Mouse (Mus musculus) liver, embryonic 12.5 days (tissue): ENCODE measurements around the gene Mgrn1. TPM values are rescaled to one million over a fixed set of nuclear protein-coding genes. Genes with fewer than 3 reads are reported as not detected.

Experiments
- ATAC-seq: fragments of 200-750 bp; cut with Nextera tagmentation; 2 replicates; pipeline ENCODE4 v1.8.0; 2017; ENCODE audit warnings: moderate number of reproducible peaks, mild to moderate bottlenecking, moderate library complexity
- H3K27ac ChIP-seq: fragments of 300-500 bp; sonication (generic); 2 replicates; pipeline ENCODE4 v1.5.1; 2016; ENCODE audit warnings: mild to moderate bottlenecking
- H3K27me3 ChIP-seq: fragments of 300-500 bp; sonication (generic); replicated peaks from 2 replicates; pipeline ENCODE4 v1.6.1; 2016; ENCODE audit warnings: mild to moderate bottlenecking, moderate library complexity
- H3K36me3 ChIP-seq: fragments of 300-500 bp; sonication (generic); 2 replicates; pipeline ENCODE4 v1.6.1; 2016; ENCODE audit warnings: mild to moderate bottlenecking, moderate library complexity
- H3K4me1 ChIP-seq: fragments of 300-500 bp; sonication (generic); 2 replicates; pipeline ENCODE4 v1.6.1; 2016
- H3K4me2 ChIP-seq: fragments of 300-500 bp; sonication (generic); 2 replicates; pipeline ENCODE4 v1.6.1; 2016; ENCODE audit warnings: mild to moderate bottlenecking, moderate library complexity
- H3K4me3 ChIP-seq: fragments of 300-500 bp; sonication (generic); 2 replicates; pipeline ENCODE4 v1.5.1; 2016; ENCODE audit warnings: mild to moderate bottlenecking, moderate library complexity
- H3K9ac ChIP-seq: fragments of 300-500 bp; sonication (generic); 2 replicates; pipeline ENCODE4 v1.6.1; 2016; ENCODE audit warnings: mild to moderate bottlenecking, moderate library complexity
- H3K9me3 ChIP-seq: fragments of 300-500 bp; sonication (generic); replicated peaks from 2 replicates; pipeline ENCODE4 v1.6.1; 2016; ENCODE audit warnings: mild to moderate bottlenecking, moderate library complexity
- WGBS: fragments of 180-500 bp; shearing (Covaris S2); methylation state at CpG from one replicate; pipeline ENCODE4 v1.1.7; 2016; ENCODE audit not compliant: insufficient replicate concordance; 5-methylcytosine and 5-hydroxymethylcytosine counted together
- polyA plus RNA-seq: library from polyadenylated mRNA; unstranded; fragments of >200 nt; fragmentation: Nextera tagmentation; extraction: Ambion mirVana; gene quantifications from 2 replicates; pipeline ENCODE4 v1.2.1, GENCODE M21; 2016

Mgrn1 gene
- polyA plus RNA-seq, 1 experiment from 2014 or later, result 29.8 TPM

GRCm38 (mm10) chr16:4863742-4864141, 22.3 kb upstream of the Mgrn1 start:
- Histone ChIP-seq H3K4me3 (no peak overlapping the region), H3K9me3 (no peaks in the 10 kb centered on the region), H3K27ac (no peak overlapping the region), H3K4me2 (no peak overlapping the region), H3K4me1 (peaks cover 10% of the 10 kb centered on the region; the same call in 1 of the 2 replicates), H3K27me3 (peaks cover 17% of the 10 kb centered on the region), H3K9ac (no peak overlapping the region), H3K36me3 (no peaks in the 10 kb centered on the region)
- ATAC-seq, result no peak; the same call in 1 of the 2 replicates
- 74% methylated on average over 8 of the region's 8 CpGs for WGBS

GRCm38 (mm10) chr16:4866101-4866695, 19.9 kb upstream of the Mgrn1 start:
- 63% methylated on average over 7 of the region's 7 CpGs for WGBS
- peaks cover 10% of the 10 kb centered on the region; the same call in 1 of the 2 replicates for H3K4me1 ChIP-seq
- H3K36me3 ChIP-seq, result peaks cover 14% of the 10 kb centered on the region; the same call in 1 of the 2 replicates
- H3K4me2 ChIP-seq, result no peak overlapping the region
- H3K9me3 ChIP-seq, result no peaks in the 10 kb centered on the region
- no peak overlapping the region for H3K9ac ChIP-seq
- H3K4me3 ChIP-seq, result no peak overlapping the region
- H3K27me3 ChIP-seq, result peaks cover 13% of the 10 kb centered on the region
- no peak overlapping the region for H3K27ac ChIP-seq
- ATAC-seq, result no peak

GRCm38 (mm10) chr16:4870490-4870889, 15.6 kb upstream of the Mgrn1 start:
- 87% methylated on average over 5 of the region's 5 CpGs for WGBS
- H3K9me3 ChIP-seq, result no peaks in the 10 kb centered on the region
- no peak for ATAC-seq
- peaks cover 26% of the 10 kb centered on the region for H3K4me1 ChIP-seq
- no peaks in the 10 kb centered on the region for H3K27me3 ChIP-seq
- H3K36me3 ChIP-seq, result peaks cover 34% of the 10 kb centered on the region
- H3K4me3 ChIP-seq, result no peak overlapping the region
- H3K9ac ChIP-seq, result no peak overlapping the region
- H3K27ac ChIP-seq, result no peak overlapping the region
- H3K4me2 ChIP-seq, result no peak overlapping the region

- H3K36me3 ChIP-seq, result peaks cover 48% of the 10 kb centered on the region
- ATAC-seq, result no peak
- WGBS, result 88% methylated on average over 2 of the region's 2 CpGs
These were observed 14.1 kb upstream of the Mgrn1 start for GRCm38 (mm10) chr16:4871926-4872325.

GRCm38 (mm10) chr16:4875198-4876032, 10.6 kb upstream of the Mgrn1 start:
- 54% methylated on average over 23 of the region's 23 CpGs for WGBS
- peaks cover 34% of the 10 kb centered on the region for H3K36me3 ChIP-seq
- peak overlapping the region; percentile 56 for H3K9ac ChIP-seq
- H3K4me1 ChIP-seq, result peaks cover 63% of the 10 kb centered on the region
- H3K4me3 ChIP-seq, result no peak overlapping the region
- H3K27me3 ChIP-seq, result no peaks in the 10 kb centered on the region
- H3K4me2 ChIP-seq, result peak overlapping the region; percentile 58
- no peaks in the 10 kb centered on the region for H3K9me3 ChIP-seq
- peak overlapping the region; percentile 62; the same call in 1 of the 2 replicates for H3K27ac ChIP-seq
- no peak for ATAC-seq

More at GRCm38 (mm10) chr16:4871926-4872325, 14.1 kb upstream of the Mgrn1 start:
- Histone ChIP-seq H3K9me3 (no peaks in the 10 kb centered on the region), H3K27me3 (no peaks in the 10 kb centered on the region), H3K9ac (no peak overlapping the region), H3K4me3 (no peak overlapping the region), H3K4me2 (no peak overlapping the region), H3K27ac (no peak overlapping the region), H3K4me1 (peaks cover 40% of the 10 kb centered on the region)

- WGBS, result 73% methylated on average over 8 of the region's 8 CpGs
- H3K4me1 ChIP-seq, result peaks cover 69% of the 10 kb centered on the region
- peak overlapping the region; percentile 23; the same call in 1 of the 2 replicates for H3K9ac ChIP-seq
- peak overlapping the region; percentile 58 for H3K4me2 ChIP-seq
- no peaks in the 10 kb centered on the region for H3K27me3 ChIP-seq
- H3K4me3 ChIP-seq, result no peak overlapping the region
- ATAC-seq, result no peak
- peak overlapping the region; percentile 62; the same call in 1 of the 2 replicates for H3K27ac ChIP-seq
- H3K36me3 ChIP-seq, result peaks cover 34% of the 10 kb centered on the region
- H3K9me3 ChIP-seq, result no peaks in the 10 kb centered on the region
These were observed 9.9 kb upstream of the Mgrn1 start for GRCm38 (mm10) chr16:4876033-4876680.

DNA sequence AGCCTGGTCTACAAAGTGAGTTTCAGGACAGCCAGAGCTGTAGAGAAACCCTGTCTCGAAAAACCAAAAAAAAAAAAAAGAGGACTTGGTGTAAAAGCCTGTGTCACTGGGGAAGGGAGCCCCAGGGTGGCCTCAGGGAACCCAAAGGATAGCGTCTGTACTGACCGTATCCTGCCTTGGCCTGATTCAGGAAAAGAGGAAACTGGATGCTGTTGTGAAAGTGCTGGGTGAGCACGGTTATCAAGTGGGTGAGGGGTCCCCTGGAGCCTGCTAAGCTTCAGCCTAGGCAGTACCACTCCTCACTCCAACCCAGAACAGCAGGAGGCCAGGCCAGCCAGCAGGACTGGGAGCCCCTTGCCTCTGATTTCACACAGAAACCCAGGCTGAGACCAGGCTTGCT, 8.9 kb upstream of the Mgrn1 start:
- WGBS, result 59% methylated on average over 4 of the region's 4 CpGs
- H3K9ac ChIP-seq, result 0 out of 2 replicates have a peak overlapping the region, but pooled peaks have one; percentile 93

DNA sequence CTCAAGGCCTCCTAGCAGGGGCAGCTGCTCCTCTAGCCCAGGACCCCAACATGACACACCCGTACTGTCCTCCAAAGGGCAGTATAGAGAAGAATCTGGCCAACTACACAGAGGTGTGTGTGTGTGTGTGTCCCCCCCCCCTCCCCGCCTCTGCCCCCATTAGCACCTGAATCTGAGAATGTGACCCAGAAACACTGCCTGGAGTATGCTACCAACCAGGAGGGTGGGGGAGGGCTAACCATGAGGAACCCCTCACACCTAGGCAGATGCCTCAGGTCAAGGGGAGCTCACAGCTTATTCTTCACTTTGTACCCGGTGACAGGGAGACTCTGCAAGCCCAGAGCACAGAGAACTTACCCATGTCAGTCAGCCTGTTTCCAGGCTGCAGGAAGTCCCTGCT, 8.3 kb upstream of the Mgrn1 start:
- H3K4me1 ChIP-seq, result peaks cover 80% of the 10 kb centered on the region
- WGBS, result 50% methylated on average over 3 of the region's 3 CpGs

More for the DNA sequence above, 8.9 kb upstream of the Mgrn1 start:
- Histone ChIP-seq H3K27ac (peak overlapping the region; percentile 99; the same call in 1 of the 2 replicates), H3K9me3 (no peaks in the 10 kb centered on the region), H3K4me3 (no peak overlapping the region), H3K36me3 (peaks cover 34% of the 10 kb centered on the region), H3K27me3 (no peaks in the 10 kb centered on the region), H3K4me2 (peak overlapping the region; percentile 96), H3K4me1 (peaks cover 79% of the 10 kb centered on the region)
- no peak for ATAC-seq

GRCm38 (mm10) chr16:4878192-4878885, 7.7 kb upstream of the Mgrn1 start:
- H3K27me3 ChIP-seq, result no peaks in the 10 kb centered on the region
- peak overlapping the region; percentile 96 for H3K4me2 ChIP-seq
- peak overlapping the region; percentile 93 for H3K9ac ChIP-seq
- peak overlapping the region; percentile 99 for H3K27ac ChIP-seq
- H3K4me1 ChIP-seq, result peaks cover 76% of the 10 kb centered on the region
- H3K4me3 ChIP-seq, result peak overlapping the region; percentile 87
- WGBS, result 9% methylated on average over 5 of the region's 5 CpGs
- H3K36me3 ChIP-seq, result peaks cover 34% of the 10 kb centered on the region
- ATAC-seq, result 0 out of 2 replicates have a peak, but pooled peaks have one; percentile 13
- H3K9me3 ChIP-seq, result no peaks in the 10 kb centered on the region

More for the DNA sequence above, 8.3 kb upstream of the Mgrn1 start:
- Histone ChIP-seq H3K4me2 (peak overlapping the region; percentile 96), H3K27me3 (no peaks in the 10 kb centered on the region), H3K9me3 (no peaks in the 10 kb centered on the region), H3K9ac (peak overlapping the region; percentile 93), H3K36me3 (peaks cover 34% of the 10 kb centered on the region), H3K27ac (peak overlapping the region; percentile 99), H3K4me3 (peak overlapping the region; percentile 87)
- ATAC-seq, result no peak

DNA sequence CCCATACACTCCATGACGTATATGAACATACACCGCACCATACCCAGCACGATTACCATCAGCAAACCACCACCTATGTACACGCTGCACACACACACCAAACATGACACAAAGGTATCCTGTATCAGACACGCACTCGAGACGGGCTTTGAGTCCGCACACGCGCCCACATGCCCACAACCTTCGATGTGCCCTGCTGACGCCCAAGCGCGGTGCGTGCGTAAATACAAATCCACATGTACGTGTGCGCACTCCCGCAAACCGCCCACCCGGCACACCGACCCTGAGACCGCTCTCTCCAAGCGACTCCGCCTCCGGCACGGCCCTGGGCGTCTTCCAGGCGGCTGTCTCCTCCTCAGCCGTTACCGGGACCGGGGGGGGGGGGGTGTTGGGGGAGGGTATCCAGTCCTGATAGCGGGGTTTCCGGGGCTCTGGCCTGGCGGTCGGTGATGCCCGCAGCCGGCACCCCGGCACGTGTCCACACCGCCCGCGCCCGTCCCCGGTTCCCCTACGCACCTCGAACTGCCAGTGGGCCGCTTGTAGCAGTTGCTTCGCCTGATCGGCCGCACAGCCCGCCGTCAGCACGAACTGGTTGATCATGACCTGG, 6.8 kb upstream of the Mgrn1 start:
- peaks cover 70% of the 10 kb centered on the region for H3K4me1 ChIP-seq
- peak overlapping the region; percentile 96 for H3K4me2 ChIP-seq
- no peaks in the 10 kb centered on the region for H3K27me3 ChIP-seq
- H3K27ac ChIP-seq, result peak overlapping the region; percentile 99
- ATAC-seq, result peak; percentile 33
- 2% methylated on average over 54 of the region's 54 CpGs for WGBS
- H3K36me3 ChIP-seq, result peaks cover 27% of the 10 kb centered on the region
- no peaks in the 10 kb centered on the region for H3K9me3 ChIP-seq
- peak overlapping the region; percentile 87 for H3K4me3 ChIP-seq
- H3K9ac ChIP-seq, result peak overlapping the region; percentile 93

- no peaks in the 10 kb centered on the region for H3K9me3 ChIP-seq
- peaks cover 22% of the 10 kb centered on the region for H3K36me3 ChIP-seq
- WGBS, result under 1% methylated on average over 40 of the region's 40 CpGs
- no peaks in the 10 kb centered on the region for H3K27me3 ChIP-seq
- H3K4me3 ChIP-seq, result peak overlapping the region; percentile 87
- peak; percentile 73 for ATAC-seq
- peak overlapping the region; percentile 99 for H3K27ac ChIP-seq
- peak overlapping the region; percentile 96 for H3K4me2 ChIP-seq
- peak overlapping the region; percentile 93 for H3K9ac ChIP-seq
- H3K4me1 ChIP-seq, result peaks cover 65% of the 10 kb centered on the region
These were observed 6.3 kb upstream of the Mgrn1 start for GRCm38 (mm10) chr16:4879708-4880124.
